Mouse (Mus musculus): ENCODE results near the gene Cdh1. TPM values are rescaled to one million over a fixed set of nuclear protein-coding genes. Genes with fewer than 3 reads are reported as not detected.
A peak's percentile ranks its signal among the peaks of the same experiment; 100 is the strongest.

Cdh1 gene
- polyA plus RNA-seq, 1 experiment = not detected

DNA sequence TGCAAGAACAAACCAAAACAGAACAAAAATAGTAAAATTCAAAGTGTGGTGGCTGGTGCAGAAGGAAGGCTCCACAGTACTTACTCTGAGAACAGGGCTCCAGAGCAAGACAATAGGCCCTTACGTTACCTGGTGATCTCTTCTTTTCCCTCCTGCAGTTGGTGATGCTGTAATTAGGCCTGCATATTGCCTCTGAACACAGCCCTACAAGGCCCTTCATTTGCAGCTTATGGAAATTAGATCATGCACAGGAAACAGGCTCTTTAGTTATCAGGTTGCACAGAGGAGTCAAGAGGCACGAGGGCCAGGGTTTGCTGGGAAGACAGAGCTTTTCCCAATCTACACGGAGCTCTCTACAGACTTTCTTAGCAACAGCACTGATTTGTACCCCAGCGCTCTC lies 111.1 kb downstream of the Cdh1 start:
- H3K4me3 ChIP-seq (replicated peaks) = no peak overlapping the region
- H3K4me1 ChIP-seq = peaks cover 27% of the 10 kb centered on the region
- H3K27me3 ChIP-seq (replicated peaks) = peaks cover 15% of the 10 kb centered on the region
- H3K36me3 ChIP-seq (replicated peaks; ENCODE audit: low read length) = no peaks in the 10 kb centered on the region
- TF ChIP-seq GATA1 (IDR thresholded peaks at IDR 0.05; ENCODE audit: borderline replicate concordance, low read length) (no peak), FLI1 (IDR thresholded peaks at IDR 0.05; ENCODE audit: low read length) (no peak)
- no peaks in the 10 kb centered on the region for H3K9me3 ChIP-seq

DNA sequence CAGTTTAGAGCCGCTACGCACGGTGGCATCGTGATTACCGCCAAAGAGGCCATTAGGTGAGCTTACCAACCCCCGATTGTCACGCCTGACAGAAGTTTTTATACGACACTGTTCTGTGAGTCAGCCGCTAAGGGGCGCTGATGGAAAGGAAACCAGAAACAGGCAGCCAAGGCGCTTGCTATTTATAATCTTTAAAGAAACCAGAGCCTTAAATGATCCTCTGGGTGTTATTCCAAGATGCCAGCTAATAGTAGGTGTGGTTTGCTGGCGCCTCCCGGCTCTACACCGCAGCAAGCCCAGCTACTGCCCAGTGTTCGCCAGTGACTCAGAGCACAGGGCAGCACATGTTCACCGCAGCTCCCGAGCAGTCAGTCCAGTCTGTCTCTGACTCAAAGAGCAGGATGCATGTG lies 114.9 kb downstream of the Cdh1 start:
- Histone ChIP-seq H3K4me1 (peaks cover 32% of the 10 kb centered on the region), H3K4me3 (replicated peaks) (peak overlapping the region; percentile 72), H3K36me3 (replicated peaks; ENCODE audit: low read length) (peaks cover 8% of the 10 kb centered on the region), H3K27me3 (replicated peaks) (peaks cover 2% of the 10 kb centered on the region), H3K9me3 (no peaks in the 10 kb centered on the region)
- no peak for TF ChIP-seq GATA1 (IDR thresholded peaks at IDR 0.05; ENCODE audit: borderline replicate concordance, low read length)
- TF ChIP-seq FLI1 (IDR thresholded peaks at IDR 0.05; ENCODE audit: low read length) = no peak

Other genes starting within 250 kb of the Cdh1 start
- 0.78 TPM in 1 of 2 replicates, not detected in the other for gene Zfp90, start 188.0 kb upstream of the Cdh1 start, polyA plus RNA-seq (2012; ENCODE audit: insufficient read depth, low replicate concordance)
- gene 6030452D12Rik, start 102.8 kb upstream of the Cdh1 start, polyA plus RNA-seq (2012; ENCODE audit: insufficient read depth, low replicate concordance) = not detected in 2 replicates
- not detected in 2 replicates for gene Cdh3, start 92.5 kb upstream of the Cdh1 start, polyA plus RNA-seq (2012; ENCODE audit: insufficient read depth, low replicate concordance)
- 10.6 TPM in 1 of 2 replicates, not detected in the other for gene Gm10073, start 29.9 kb upstream of the Cdh1 start, polyA plus RNA-seq (2012; ENCODE audit: insufficient read depth, low replicate concordance)
- 0.22 TPM in 1 of 2 replicates, not detected in the other for gene Tango6, start 79.7 kb downstream of the Cdh1 start, polyA plus RNA-seq (2012; ENCODE audit: insufficient read depth, low replicate concordance)